Mouse (Mus musculus) lung, postnatal 0 days (tissue): ENCODE results near the gene Slc12a9.

Source experiments
- CTCF ChIP-seq: IDR thresholded peaks from 2 replicates; pipeline ENCODE4 v1.5.1; 2016; ENCODE audit warnings: antibody characterized with exemption, mild to moderate bottlenecking
- EP300 ChIP-seq: IDR thresholded peaks from 2 replicates; pipeline ENCODE4 v1.6.1; 2016; ENCODE audit warnings: antibody characterized with exemption, mild to moderate bottlenecking, control low read depth

- TF ChIP-seq CTCF (no peak), EP300 (no peak)
These were observed 1.7 kb upstream of the Slc12a9 start for GRCm38 (mm10) chr5:137335066-137335465.
